Mouse (Mus musculus) thymus, adult 2 months (tissue): ENCODE measurements at regions not wholly inside any gene's neighbourhood (a gene's known extent, or its start where the extent isn't known, plus 50 kb on each side); places are given as distances from the start of the nearest gene placed in this dataset.

Experiments used
- CTCF ChIP-seq: fragments of 200-500 bp; IDR thresholded peaks from 2 replicates; pipeline ENCODE4 v1.5.1; 2012; ENCODE audit warnings: mild to moderate bottlenecking, control low read depth, low read length, moderate library complexity, borderline replicate concordance; ENCODE audit not compliant: control insufficient read depth, poor library complexity, insufficient read depth; ENCODE audit errors: extremely low read depth
- POLR2A ChIP-seq: fragments of 200-500 bp; IDR thresholded peaks from 2 replicates; pipeline ENCODE4 v1.6.1; 2012; ENCODE audit warnings: mild to moderate bottlenecking, low read length, control low read depth, moderate library complexity; ENCODE audit not compliant: control insufficient read depth, poor library complexity, insufficient read depth; ENCODE audit errors: extremely low read depth

DNA sequence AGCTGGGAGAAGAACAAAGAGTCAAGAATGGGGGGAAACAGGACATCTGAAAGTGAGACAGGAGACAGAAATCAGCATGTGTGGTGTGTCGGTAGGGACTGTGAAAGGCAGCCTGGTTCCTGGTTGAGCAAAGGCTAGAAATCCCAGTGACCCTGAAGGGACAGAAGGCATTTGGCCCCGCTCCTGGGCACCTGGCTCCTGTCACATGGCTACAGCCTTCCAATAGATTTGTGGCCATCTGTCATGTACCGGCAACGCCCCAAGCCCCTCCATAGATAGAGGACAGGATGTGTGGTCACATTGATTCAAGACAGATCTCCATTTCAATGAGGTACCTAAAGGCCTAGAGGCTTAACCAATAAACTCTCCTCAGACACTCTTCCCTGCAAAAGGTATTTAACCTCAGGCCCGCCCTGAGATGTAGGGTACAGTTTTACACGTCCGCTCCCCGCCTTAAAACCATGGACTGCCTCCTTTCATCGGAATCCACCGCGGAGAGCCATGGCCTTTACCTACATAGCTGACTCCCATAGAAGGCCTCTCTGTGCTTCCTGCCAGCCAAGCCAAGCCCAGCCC, 68.0 kb upstream of the Lmcd1 start:
- TF ChIP-seq POLR2A (no peak), CTCF (no peak)
